Mouse (Mus musculus): ENCODE measurements around the gene Alppl2.

DNA sequence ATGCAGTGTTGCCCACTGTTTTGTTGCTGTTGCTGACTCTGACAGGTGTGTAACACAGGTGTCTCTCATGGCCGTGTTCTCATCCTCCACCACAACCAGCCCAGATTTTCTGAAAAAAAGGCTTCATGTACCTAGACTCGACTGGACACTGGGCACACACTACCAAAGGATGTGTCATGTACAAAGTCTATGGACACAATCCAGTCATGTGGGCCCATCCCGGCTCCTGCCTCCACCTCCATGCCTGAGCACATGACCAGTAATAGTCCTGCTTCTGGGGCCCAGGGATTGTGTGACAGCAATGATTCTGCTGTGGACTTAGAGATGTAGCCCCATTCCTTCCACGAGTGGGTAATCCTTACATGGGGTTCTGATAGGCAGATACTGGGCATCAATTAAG, 18.8 kb upstream of the Alppl2 start:
- TF ChIP-seq POLR2A (IDR thresholded peaks at IDR 0.05; ENCODE audit: low read depth, low read length): no peak
- no peak for TF ChIP-seq CTCF (IDR thresholded peaks at IDR 0.05; ENCODE audit: extremely low read depth, insufficient read length, insufficient replicate concordance, low read depth, low read length)
